Mouse (Mus musculus) limb, embryonic 11.5 days (tissue): ENCODE data around the gene Myoz2. TPM values are rescaled to one million over a fixed set of nuclear protein-coding genes. Genes with fewer than 3 reads are reported as not detected.

Experiments
- ATAC-seq: fragments of 200-750 bp; cut with Nextera tagmentation; 2 replicates; pipeline ENCODE4 v1.8.0; 2017; ENCODE audit warnings: low read depth; ENCODE audit not compliant: insufficient number of reproducible peaks, low FRiP score, low TSS enrichment
- DNase-seq: peaks from one replicate; pipeline ENCODE4 v3.0.0-alpha.2; 2015; ENCODE audit warnings: low spot score
- H3K27ac ChIP-seq: fragments of 300-500 bp; sonication (generic); replicated peaks from 2 replicates; pipeline ENCODE4 v1.5.1; 2014; ENCODE audit warnings: low read depth, mild to moderate bottlenecking, low read length
- H3K27me3 ChIP-seq: fragments of 300-500 bp; sonication (generic); 2 replicates; pipeline ENCODE4 v1.6.1; 2014; ENCODE audit warnings: mild to moderate bottlenecking, low read length, mixed read lengths; ENCODE audit not compliant: control insufficient read depth, insufficient read depth
- H3K36me3 ChIP-seq: fragments of 300-500 bp; sonication (generic); 2 replicates; pipeline ENCODE4 v1.6.1; 2014; ENCODE audit warnings: mild to moderate bottlenecking, low read length, moderate library complexity, mixed read lengths; ENCODE audit not compliant: control insufficient read depth, insufficient read depth
- H3K4me1 ChIP-seq: fragments of 300-500 bp; sonication (generic); 2 replicates; pipeline ENCODE4 v1.6.1; 2014; ENCODE audit warnings: low read length, mixed read lengths; ENCODE audit not compliant: control insufficient read depth, insufficient read depth
- H3K4me2 ChIP-seq: fragments of 300-500 bp; sonication (generic); 2 replicates; pipeline ENCODE4 v1.6.1; 2014; ENCODE audit warnings: low read depth, mild to moderate bottlenecking, moderate library complexity; ENCODE audit not compliant: severe bottlenecking
- H3K4me3 ChIP-seq: fragments of 300-500 bp; sonication (generic); 2 replicates; pipeline ENCODE4 v1.5.1; 2014; ENCODE audit warnings: low read depth, low read length
- H3K9ac ChIP-seq: fragments of 300-500 bp; sonication (generic); 2 replicates; pipeline ENCODE4 v1.6.1; 2014; ENCODE audit warnings: mild to moderate bottlenecking, low read length
- H3K9me3 ChIP-seq: fragments of 300-500 bp; sonication (generic); 2 replicates; pipeline ENCODE4 v1.6.1; 2016; ENCODE audit warnings: low read length; ENCODE audit not compliant: control insufficient read depth
- WGBS: fragments of 180-500 bp; shearing (Covaris S2); extraction: QIAGEN DNeasy Blood & Tissue Kit; methylation state at CpG from one replicate; pipeline ENCODE4 v1.1.7; 2014; 5-methylcytosine and 5-hydroxymethylcytosine counted together
- polyA plus RNA-seq: library from polyadenylated mRNA; unstranded; fragments of >200 nt; fragmentation: Nextera tagmentation; extraction: Ambion mirVana; gene quantifications from 2 replicates; pipeline ENCODE4 v1.2.1, GENCODE M21; 2014

Myoz2 gene
- polyA plus RNA-seq, 1 experiment from 2014 or later = 1.0 TPM

- Histone ChIP-seq H3K4me2 (no peak overlapping the region), H3K9ac (no peak overlapping the region), H3K4me1 (peaks cover 3% of the 10 kb centered on the region; the same call in 1 of the 2 replicates), H3K4me3 (no peak overlapping the region), H3K36me3 (no peaks in the 10 kb centered on the region), H3K9me3 (no peaks in the 10 kb centered on the region), H3K27ac (no peak overlapping the region), H3K27me3 (no peaks in the 10 kb centered on the region)
- 93% methylated on average over 11 of the region's 11 CpGs for WGBS
- ATAC-seq (no peak), DNase-seq (no peak)
These were observed 47.9 kb downstream of the Myoz2 start for GRCm38 (mm10) chr3:122986906-122987305.

GRCm38 (mm10) chr3:122986386-122986785 lies 48.4 kb downstream of the Myoz2 start:
- Histone ChIP-seq H3K9me3 (no peaks in the 10 kb centered on the region), H3K27ac (no peak overlapping the region), H3K4me2 (no peak overlapping the region), H3K4me3 (no peak overlapping the region), H3K9ac (no peak overlapping the region), H3K4me1 (peaks cover 3% of the 10 kb centered on the region; the same call in 1 of the 2 replicates), H3K27me3 (no peaks in the 10 kb centered on the region), H3K36me3 (no peaks in the 10 kb centered on the region)
- DNase-seq (no peak), ATAC-seq (no peak)
- 69% methylated on average over 1 of the region's 1 CpGs for WGBS

GRCm38 (mm10) chr3:122985183-122985944 lies 49.5 kb downstream of the Myoz2 start:
- H3K9me3 ChIP-seq = no peaks in the 10 kb centered on the region
- H3K4me3 ChIP-seq = peak overlapping the region; percentile 76
- H3K4me2 ChIP-seq = peak overlapping the region; percentile 68
- peak overlapping the region; percentile 97 for H3K9ac ChIP-seq
- no peaks in the 10 kb centered on the region for H3K36me3 ChIP-seq
- peaks cover 3% of the 10 kb centered on the region; the same call in 1 of the 2 replicates for H3K4me1 ChIP-seq
- peak overlapping the region; percentile 93 for H3K27ac ChIP-seq
- WGBS = 17% methylated on average over 13 of the region's 13 CpGs
- no peaks in the 10 kb centered on the region for H3K27me3 ChIP-seq
- DNase-seq (peak; percentile 59), ATAC-seq (no peak)

- Histone ChIP-seq H3K4me2 (peak within 1 kb of the TSS; percentile 68), H3K27ac (peak within 1 kb of the TSS; percentile 93), H3K4me3 (peak within 1 kb of the TSS; percentile 76), H3K9ac (peak within 1 kb of the TSS; percentile 97), H3K36me3 (no peaks in the 10 kb centered on the region), H3K9me3 (no peaks in the 10 kb centered on the region), H3K4me1 (peaks cover 3% of the 10 kb centered on the region; the same call in 1 of the 2 replicates), H3K27me3 (no peaks in the 10 kb centered on the region)
- 0% methylated on average over 66 of the region's 94 CpGs for WGBS
- ATAC-seq (peak; percentile 99), DNase-seq (peak; percentile 95)
These were observed 50.3 kb downstream of the Myoz2 start, which contains the start of gene Usp53 for GRCm38 (mm10) chr3:122984249-122985182. TSS of gene Usp53 (minus strand) at chr3:122984510.

- no peak for DNase-seq
- peak; percentile 88; the same call in 1 of the 2 replicates for ATAC-seq
These were observed 51.0 kb downstream of the Myoz2 start for GRCm38 (mm10) chr3:122983849-122984248.

GRCm38 (mm10) chr3:122975964-122976363 lies 58.9 kb downstream of the Myoz2 start:
- H3K9ac ChIP-seq = no peak overlapping the region
- H3K27ac ChIP-seq = no peak overlapping the region
- peaks cover 7% of the 10 kb centered on the region; the same call in 1 of the 2 replicates for H3K4me1 ChIP-seq
- H3K4me3 ChIP-seq = no peak overlapping the region
- H3K4me2 ChIP-seq = no peak overlapping the region
- H3K27me3 ChIP-seq = no peaks in the 10 kb centered on the region
- H3K36me3 ChIP-seq = no peaks in the 10 kb centered on the region
- ATAC-seq = no peak
- 100% methylated on average over 1 of the region's 1 CpGs for WGBS
- H3K9me3 ChIP-seq = no peaks in the 10 kb centered on the region
- no peak for DNase-seq

More at GRCm38 (mm10) chr3:122983849-122984248, 51.0 kb downstream of the Myoz2 start:
- Histone ChIP-seq H3K4me2 (peak overlapping the region; percentile 68), H3K36me3 (no peaks in the 10 kb centered on the region), H3K9me3 (no peaks in the 10 kb centered on the region), H3K9ac (peak overlapping the region; percentile 67), H3K27ac (peak overlapping the region; percentile 84), H3K4me1 (peaks cover 3% of the 10 kb centered on the region; the same call in 1 of the 2 replicates), H3K4me3 (peak overlapping the region; percentile 76), H3K27me3 (no peaks in the 10 kb centered on the region)
- WGBS = 0% methylated on average over 30 of the region's 30 CpGs

- Histone ChIP-seq H3K27me3 (no peaks in the 10 kb centered on the region), H3K4me2 (no peak overlapping the region), H3K4me1 (peaks cover 7% of the 10 kb centered on the region; the same call in 1 of the 2 replicates), H3K4me3 (no peak overlapping the region), H3K9me3 (no peaks in the 10 kb centered on the region), H3K9ac (no peak overlapping the region), H3K27ac (no peak overlapping the region), H3K36me3 (no peaks in the 10 kb centered on the region)
- no peak for DNase-seq
- ATAC-seq = no peak
- 82% methylated on average over 4 of the region's 4 CpGs for WGBS
These were observed 59.5 kb downstream of the Myoz2 start for GRCm38 (mm10) chr3:122975363-122975762.

GRCm38 (mm10) chr3:122974833-122975232 lies 60.0 kb downstream of the Myoz2 start:
- no peak overlapping the region for H3K27ac ChIP-seq
- no peak overlapping the region for H3K4me3 ChIP-seq
- H3K9ac ChIP-seq = no peak overlapping the region
- H3K27me3 ChIP-seq = no peaks in the 10 kb centered on the region
- no peaks in the 10 kb centered on the region for H3K36me3 ChIP-seq
- no peak overlapping the region for H3K4me2 ChIP-seq
- H3K9me3 ChIP-seq = no peaks in the 10 kb centered on the region
- ATAC-seq = no peak
- peaks cover 7% of the 10 kb centered on the region; the same call in 1 of the 2 replicates for H3K4me1 ChIP-seq
- no peak for DNase-seq
- 83% methylated on average over 3 of the region's 3 CpGs for WGBS
